ENCODE assay signal across 19 mouse cellular contexts in genomic region chr12:117342321-117342720, GRCm38 (mm10).
DNase-seq lines count a peak whose midpoint lies in the region; ATAC-seq and TF ChIP-seq lines count a peak whose summit lies in the region.
"Had no signal": no experiment of that assay in that cellular context is flagged by ENCODE, and none has a peak within 500 bp of the region (broad histone marks: within the 10 kb centered on the region; RNA-seq: fewer than 3 reads in every experiment).

No protein-coding gene starts in this region.

- no peaks in the 10 kb centered on the region for H3K9me3 ChIP-seq in hindbrain, embryonic 10.5 days
- no peaks in the 10 kb centered on the region for H3K9me3 ChIP-seq in hindbrain, embryonic 16.5 days (ENCODE audit: control insufficient read depth, low read length)
- H3K9me3 ChIP-seq in forebrain, embryonic 14.5 days (replicated peaks; ENCODE audit: control insufficient read depth, low read length), result no peaks in the 10 kb centered on the region
- H3K9me3 ChIP-seq in limb, embryonic 11.5 days (ENCODE audit: control insufficient read depth, low read length), result no peaks in the 10 kb centered on the region
- H3K9me3 ChIP-seq in midbrain, postnatal 0 days (ENCODE audit: low read length), result no peaks in the 10 kb centered on the region
- H3K9me3 ChIP-seq in liver, embryonic 11.5 days (ENCODE audit: control insufficient read depth, low read length), result no peaks in the 10 kb centered on the region

- H3K4me3 ChIP-seq in hindbrain, embryonic 10.5 days, result no peak overlapping the region
- no peak overlapping the region for H3K4me3 ChIP-seq in hindbrain, embryonic 16.5 days (ENCODE audit: low read length)
- no peak overlapping the region for H3K4me3 ChIP-seq in forebrain, embryonic 14.5 days (ENCODE audit: low read depth, low read length)
- H3K4me3 ChIP-seq in limb, embryonic 11.5 days (ENCODE audit: low read depth, low read length), result no peak overlapping the region
- H3K4me3 ChIP-seq in midbrain, postnatal 0 days (ENCODE audit: low read depth, low read length), result no peak overlapping the region
- no peak overlapping the region for H3K4me3 ChIP-seq in liver, embryonic 11.5 days (ENCODE audit: low read depth, low read length)
- H3K4me3 ChIP-seq: erythroblast, embryonic 14.5 days; gastrocnemius, adult 2 months had no signal

- ATAC-seq in hindbrain, embryonic 16.5 days, result no peak
- ATAC-seq in forebrain, embryonic 14.5 days, result no peak
- no peak for ATAC-seq in limb, embryonic 11.5 days (ENCODE audit: insufficient number of reproducible peaks, low FRiP score, low TSS enrichment, low read depth)
- no peak for ATAC-seq in midbrain, postnatal 0 days (ENCODE audit: low FRiP score)
- ATAC-seq in liver, embryonic 11.5 days (replicated peaks; ENCODE audit: low FRiP score), result no peak
- ATAC-seq: intestine, postnatal 0 days had no signal

- H3K4me2 ChIP-seq in hindbrain, embryonic 16.5 days (ENCODE audit: low read length), result no peak overlapping the region
- H3K4me2 ChIP-seq in forebrain, embryonic 14.5 days (ENCODE audit: low read length), result no peak overlapping the region
- no peak overlapping the region for H3K4me2 ChIP-seq in limb, embryonic 11.5 days (ENCODE audit: low read depth, severe bottlenecking)
- no peak overlapping the region for H3K4me2 ChIP-seq in midbrain, postnatal 0 days (ENCODE audit: low read depth, low read length, poor library complexity, severe bottlenecking)
- H3K4me2 ChIP-seq in liver, embryonic 11.5 days, result no peak overlapping the region

- DNase-seq in hindbrain, embryonic 10.5 days (ENCODE audit: low spot score), result peak; percentile 30
- DNase-seq in forebrain, embryonic 14.5 days (ENCODE audit: low spot score), result no peak
- peak; percentile 38 for DNase-seq in limb, embryonic 11.5 days (ENCODE audit: low spot score)
- DNase-seq in midbrain, postnatal 0 days (ENCODE audit: low spot score), result no peak
- no peak for DNase-seq in right cerebral cortex, postnatal 14 days
- no peak for DNase-seq in frontal cortex, postnatal 10 days (ENCODE audit: low spot score in 2 of 2)
- no peak for DNase-seq in liver, embryonic 11.5 days (ENCODE audit: low spot score)
- DNase-seq: adrenal gland, postnatal 10 days; cerebellum, adult 9-10 months; gastrocnemius, adult 2 months; heart, postnatal 14 days; kidney, postnatal 10 days; lung, adult 18-20 months; lung, postnatal 36 days; spleen, adult 18-20 months; thymus, postnatal 14 days had no signal

- H3K27me3 ChIP-seq in hindbrain, embryonic 10.5 days (ENCODE audit: insufficient read depth, poor library complexity, severe bottlenecking), result no peaks in the 10 kb centered on the region
- no peaks in the 10 kb centered on the region for H3K27me3 ChIP-seq in hindbrain, embryonic 16.5 days (replicated peaks; ENCODE audit: control insufficient read depth, insufficient read depth, low read length)
- no peaks in the 10 kb centered on the region for H3K27me3 ChIP-seq in forebrain, embryonic 14.5 days (replicated peaks; ENCODE audit: control insufficient read depth, insufficient read depth, low read length)
- H3K27me3 ChIP-seq in limb, embryonic 11.5 days (ENCODE audit: control insufficient read depth, insufficient read depth, low read length), result no peaks in the 10 kb centered on the region
- no peaks in the 10 kb centered on the region for H3K27me3 ChIP-seq in midbrain, postnatal 0 days (ENCODE audit: insufficient read depth, low read length)
- H3K27me3 ChIP-seq in liver, embryonic 11.5 days (replicated peaks; ENCODE audit: control insufficient read depth, insufficient read depth, low read length), result no peaks in the 10 kb centered on the region

- peaks cover 85% of the 10 kb centered on the region for H3K4me1 ChIP-seq in hindbrain, embryonic 10.5 days (replicated peaks)
- H3K4me1 ChIP-seq in hindbrain, embryonic 16.5 days (ENCODE audit: control insufficient read depth, insufficient read depth, low read depth, low read length), result peaks cover 28% of the 10 kb centered on the region
- H3K4me1 ChIP-seq in forebrain, embryonic 14.5 days (ENCODE audit: control insufficient read depth, insufficient read depth, low read length), result peaks cover 25% of the 10 kb centered on the region
- peaks cover 20% of the 10 kb centered on the region for H3K4me1 ChIP-seq in limb, embryonic 11.5 days (ENCODE audit: control insufficient read depth, insufficient read depth, low read length)
- peaks cover 26% of the 10 kb centered on the region for H3K4me1 ChIP-seq in midbrain, postnatal 0 days (ENCODE audit: insufficient read depth, low read length)
- H3K4me1 ChIP-seq in liver, embryonic 11.5 days (replicated peaks; ENCODE audit: control insufficient read depth, insufficient read depth, low read length), result no peaks in the 10 kb centered on the region

- no peak overlapping the region for H3K9ac ChIP-seq in hindbrain, embryonic 16.5 days (ENCODE audit: low read depth, low read length)
- no peak overlapping the region for H3K9ac ChIP-seq in forebrain, embryonic 14.5 days (ENCODE audit: low read length)
- no peak overlapping the region for H3K9ac ChIP-seq in limb, embryonic 11.5 days (ENCODE audit: low read length)
- H3K9ac ChIP-seq in midbrain, postnatal 0 days (replicated peaks; ENCODE audit: low read length, poor library complexity, severe bottlenecking), result no peak overlapping the region
- H3K9ac ChIP-seq in liver, embryonic 11.5 days (ENCODE audit: low read depth, low read length), result no peak overlapping the region

- peak overlapping the region; percentile 86 for H3K27ac ChIP-seq in hindbrain, embryonic 10.5 days
- H3K27ac ChIP-seq in hindbrain, embryonic 16.5 days (ENCODE audit: low read depth, low read length), result no peak overlapping the region
- peak overlapping the region; percentile 46; the same call in 1 of the 2 replicates for H3K27ac ChIP-seq in forebrain, embryonic 14.5 days (ENCODE audit: low read depth, low read length)
- H3K27ac ChIP-seq in limb, embryonic 11.5 days (replicated peaks; ENCODE audit: low read depth, low read length), result no peak overlapping the region
- H3K27ac ChIP-seq in midbrain, postnatal 0 days (ENCODE audit: low read depth, low read length), result peak overlapping the region; percentile 52; the same call in 1 of the 2 replicates
- no peak overlapping the region for H3K27ac ChIP-seq in liver, embryonic 11.5 days (ENCODE audit: low read depth, low read length)
- H3K27ac ChIP-seq: gastrocnemius, adult 2 months had no signal

- H3K36me3 ChIP-seq in hindbrain, embryonic 10.5 days, result no peaks in the 10 kb centered on the region
- H3K36me3 ChIP-seq in hindbrain, embryonic 16.5 days (ENCODE audit: control insufficient read depth, insufficient read depth, low read length), result no peaks in the 10 kb centered on the region
- H3K36me3 ChIP-seq in forebrain, embryonic 14.5 days (ENCODE audit: control insufficient read depth, insufficient read depth, low read length), result no peaks in the 10 kb centered on the region
- H3K36me3 ChIP-seq in limb, embryonic 11.5 days (ENCODE audit: control insufficient read depth, insufficient read depth, low read length), result no peaks in the 10 kb centered on the region
- H3K36me3 ChIP-seq in midbrain, postnatal 0 days (ENCODE audit: insufficient read depth, low read length), result no peaks in the 10 kb centered on the region
- no peaks in the 10 kb centered on the region for H3K36me3 ChIP-seq in liver, embryonic 11.5 days (ENCODE audit: control insufficient read depth, insufficient read depth, low read length)

- WGBS in hindbrain, embryonic 10.5 days, result 37% methylated on average over 6 of the region's 6 CpGs
- 41% methylated on average over 6 of the region's 6 CpGs for WGBS in hindbrain, embryonic 16.5 days
- 36% methylated on average over 6 of the region's 6 CpGs for WGBS in forebrain, embryonic 14.5 days
- 38% methylated on average over 6 of the region's 6 CpGs for WGBS in limb, embryonic 11.5 days
- 34% methylated on average over 6 of the region's 6 CpGs for WGBS in midbrain, postnatal 0 days
- WGBS in liver, embryonic 11.5 days, result 41% methylated on average over 6 of the region's 6 CpGs

- no peak for TF ChIP-seq CTCF in midbrain, postnatal 0 days (IDR thresholded peaks at IDR 0.05)

Comparison
In these comparisons a context has a peak if more than half of its experiments do, and no peak if none do; other contexts are left out.
1. H3K27ac ChIP-seq: peak in hindbrain, embryonic 10.5 days (single experiment), forebrain, embryonic 14.5 days (single experiment) and midbrain, postnatal 0 days (single experiment); none in hindbrain, embryonic 16.5 days (single experiment), limb, embryonic 11.5 days (single experiment) and liver, embryonic 11.5 days (single experiment).
2. DNase-seq: peak in hindbrain, embryonic 10.5 days (single experiment) and limb, embryonic 11.5 days (single experiment); none in forebrain, embryonic 14.5 days (single experiment), midbrain, postnatal 0 days (single experiment), right cerebral cortex, postnatal 14 days (single experiment), frontal cortex, postnatal 10 days (0 of 2) and liver, embryonic 11.5 days (single experiment).